Mouse (Mus musculus) midbrain, postnatal 0 days (tissue): ENCODE measurements around the gene Slc7a5. TPM values are rescaled to one million over a fixed set of nuclear protein-coding genes. Genes with fewer than 3 reads are reported as not detected.

ENCODE experiments used
- ATAC-seq: fragments of 200-750 bp; cut with Nextera tagmentation; 2 replicates; pipeline ENCODE4 v1.8.0; 2017; ENCODE audit warnings: moderate number of reproducible peaks, mild to moderate bottlenecking, moderate TSS enrichment, moderate library complexity; ENCODE audit not compliant: low FRiP score
- DNase-seq: peaks from one replicate; pipeline ENCODE4 v3.0.0-alpha.2; 2015; ENCODE audit warnings: low spot score
- H3K27ac ChIP-seq: fragments of 300-500 bp; sonication (generic); 2 replicates; pipeline ENCODE4 v1.5.1; 2014; ENCODE audit warnings: low read depth, mild to moderate bottlenecking, low read length, mixed read lengths
- H3K27me3 ChIP-seq: fragments of 300-500 bp; sonication (generic); 2 replicates; pipeline ENCODE4 v1.6.1; 2014; ENCODE audit warnings: low read length, control low read depth, mixed read lengths; ENCODE audit not compliant: insufficient read depth
- H3K36me3 ChIP-seq: fragments of 300-500 bp; sonication (generic); 2 replicates; pipeline ENCODE4 v1.6.1; 2014; ENCODE audit warnings: low read length, control low read depth, mixed read lengths; ENCODE audit not compliant: insufficient read depth
- H3K4me1 ChIP-seq: fragments of 300-500 bp; sonication (generic); 2 replicates; pipeline ENCODE4 v1.6.1; 2014; ENCODE audit warnings: mild to moderate bottlenecking, control low read depth, antibody characterized with exemption, low read length, mixed read lengths; ENCODE audit not compliant: insufficient read depth
- H3K4me2 ChIP-seq: fragments of 300-500 bp; sonication (generic); 2 replicates; pipeline ENCODE4 v1.6.1; 2014; ENCODE audit warnings: low read depth, mild to moderate bottlenecking, low read length, mixed read lengths; ENCODE audit not compliant: poor library complexity, severe bottlenecking
- H3K4me3 ChIP-seq: fragments of 300-500 bp; sonication (generic); 2 replicates; pipeline ENCODE4 v1.5.1; 2014; ENCODE audit warnings: low read depth, mild to moderate bottlenecking, low read length, moderate library complexity
- H3K9ac ChIP-seq: fragments of 300-500 bp; sonication (generic); replicated peaks from 2 replicates; pipeline ENCODE4 v1.6.1; 2014; ENCODE audit warnings: mild to moderate bottlenecking, low read length, moderate library complexity, mixed read lengths; ENCODE audit not compliant: poor library complexity, severe bottlenecking
- H3K9me3 ChIP-seq: fragments of 300-500 bp; sonication (generic); 2 replicates; pipeline ENCODE4 v1.6.1; 2016; ENCODE audit warnings: low read length, control low read depth
- CTCF ChIP-seq: IDR thresholded peaks from 2 replicates; pipeline ENCODE4 v1.5.1; 2016; ENCODE audit warnings: antibody characterized with exemption, mild to moderate bottlenecking
- WGBS: fragments of 180-500 bp; shearing (Covaris S2); extraction: QIAGEN DNeasy Blood & Tissue Kit; methylation state at CpG from one replicate; pipeline ENCODE4 v1.1.7; 2014; 5-methylcytosine and 5-hydroxymethylcytosine counted together
- polyA plus RNA-seq: library from polyadenylated mRNA; unstranded; fragments of >200 nt; fragmentation: Nextera tagmentation; extraction: Ambion mirVana; gene quantifications from 2 replicates; pipeline ENCODE4 v1.2.1, GENCODE M21; 2015
- total RNA-seq: library from RNA; depleted of rRNA; stranded (reverse); fragments of >200 nt; gene quantifications from 2 replicates; pipeline ENCODE4 v1.2.3, GENCODE M21; 2014

Gene Slc7a5
- total and polyA plus RNA-seq, 2 experiments from 2014 or later, result 64.5 to 115 TPM

DNA sequence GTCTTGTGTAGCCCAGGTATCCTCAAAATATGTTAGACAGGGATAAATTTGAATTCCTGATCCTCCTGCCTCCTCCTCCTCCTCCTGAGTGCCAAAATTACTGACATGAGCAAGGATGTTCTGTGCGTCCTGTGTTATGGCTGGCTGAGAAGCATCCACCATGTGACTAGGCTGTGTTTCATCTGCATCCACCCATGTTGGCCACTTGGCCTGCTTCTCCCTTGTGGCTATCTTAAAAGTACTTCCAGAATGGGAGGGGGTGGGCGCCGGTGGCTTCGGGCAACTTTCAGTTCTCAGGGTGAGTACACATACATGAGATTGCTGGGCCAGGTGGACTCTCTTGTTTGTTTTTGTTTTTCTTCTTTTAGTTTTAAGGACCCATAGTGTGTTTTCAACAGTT lies 11.7 kb upstream of the Slc7a5 start:
- no peak for DNase-seq
- H3K4me3 ChIP-seq, result no peak overlapping the region
- H3K27me3 ChIP-seq, result no peaks in the 10 kb centered on the region
- no peaks in the 10 kb centered on the region for H3K36me3 ChIP-seq
- H3K4me2 ChIP-seq, result no peak overlapping the region
- no peak for TF ChIP-seq CTCF
- no peaks in the 10 kb centered on the region for H3K4me1 ChIP-seq
- WGBS, result 87% methylated on average over 4 of the region's 4 CpGs
- no peak overlapping the region for H3K9ac ChIP-seq
- ATAC-seq, result no peak
- H3K9me3 ChIP-seq, result no peaks in the 10 kb centered on the region
- no peak overlapping the region for H3K27ac ChIP-seq

DNA sequence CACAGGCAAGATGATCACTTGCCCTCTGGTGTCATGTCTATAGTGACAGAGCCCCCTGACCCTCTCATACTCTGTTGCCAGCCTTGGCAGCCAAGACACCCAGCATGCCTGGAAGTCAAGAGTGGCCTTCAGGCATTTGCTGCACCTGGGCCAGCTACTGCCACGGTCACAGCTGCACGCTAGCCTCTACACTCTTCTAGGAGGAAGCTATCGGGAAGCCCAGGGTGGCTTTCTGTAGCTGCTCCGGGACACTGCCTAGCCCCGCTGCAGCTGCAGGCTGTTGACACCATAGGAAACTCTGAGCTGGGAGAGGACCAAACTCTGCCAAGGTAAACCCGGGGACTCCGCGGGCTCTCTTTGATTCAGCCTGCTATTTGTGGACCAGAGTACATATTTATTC lies 5.9 kb upstream of the Slc7a5 start:
- no peaks in the 10 kb centered on the region for H3K9me3 ChIP-seq
- H3K27me3 ChIP-seq, result no peaks in the 10 kb centered on the region
- H3K9ac ChIP-seq, result no peak overlapping the region
- no peak for TF ChIP-seq CTCF
- H3K27ac ChIP-seq, result no peak overlapping the region
- 73% methylated on average over 8 of the region's 8 CpGs for WGBS
- H3K4me1 ChIP-seq, result no peaks in the 10 kb centered on the region
- DNase-seq (no peak), ATAC-seq (no peak)
- H3K36me3 ChIP-seq, result no peaks in the 10 kb centered on the region
- no peak overlapping the region for H3K4me3 ChIP-seq
- H3K4me2 ChIP-seq, result no peak overlapping the region

DNA sequence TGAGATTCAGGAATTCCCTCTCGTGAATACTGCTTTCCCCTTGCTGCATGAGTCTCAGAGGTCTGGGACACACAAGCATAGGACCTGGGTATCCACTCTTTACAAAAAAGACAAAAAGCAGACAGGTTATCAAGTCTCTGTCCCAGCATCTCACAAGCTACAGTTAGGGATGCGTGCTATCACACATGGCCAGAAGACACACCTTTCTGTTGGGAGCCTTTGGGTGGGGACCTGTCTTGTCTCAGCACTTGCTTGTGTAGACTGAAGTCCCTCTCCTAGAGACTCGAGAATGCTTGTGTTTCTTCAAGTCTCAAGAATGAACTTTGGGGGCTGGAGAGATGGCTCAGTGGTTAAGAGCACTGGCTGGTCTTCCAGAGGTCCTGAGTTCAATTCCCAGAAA lies 5.3 kb upstream of the Slc7a5 start:
- no peak for TF ChIP-seq CTCF
- no peak overlapping the region for H3K27ac ChIP-seq
- 69% methylated on average over 3 of the region's 3 CpGs for WGBS
- DNase-seq (no peak), ATAC-seq (no peak)
- H3K9ac ChIP-seq, result no peak overlapping the region
- H3K4me1 ChIP-seq, result no peaks in the 10 kb centered on the region
- H3K27me3 ChIP-seq, result no peaks in the 10 kb centered on the region
- no peaks in the 10 kb centered on the region for H3K36me3 ChIP-seq
- no peaks in the 10 kb centered on the region for H3K9me3 ChIP-seq
- no peak overlapping the region for H3K4me3 ChIP-seq
- H3K4me2 ChIP-seq, result no peak overlapping the region

- Histone ChIP-seq H3K27me3 (no peaks in the 10 kb centered on the region), H3K27ac (no peak overlapping the region), H3K4me3 (no peak overlapping the region), H3K4me1 (no peaks in the 10 kb centered on the region), H3K36me3 (no peaks in the 10 kb centered on the region), H3K9ac (0 out of 2 replicates have a peak overlapping the region, but pooled peaks have one; percentile 13), H3K4me2 (no peak overlapping the region), H3K9me3 (no peaks in the 10 kb centered on the region)
- no peak for TF ChIP-seq CTCF
- ATAC-seq, result no peak
- DNase-seq, result no peak
- WGBS, result 55% methylated on average over 7 of the region's 7 CpGs
Observed at GRCm38 (mm10) chr8:121911987-121912386, 4.5 kb upstream of the Slc7a5 start.

DNA sequence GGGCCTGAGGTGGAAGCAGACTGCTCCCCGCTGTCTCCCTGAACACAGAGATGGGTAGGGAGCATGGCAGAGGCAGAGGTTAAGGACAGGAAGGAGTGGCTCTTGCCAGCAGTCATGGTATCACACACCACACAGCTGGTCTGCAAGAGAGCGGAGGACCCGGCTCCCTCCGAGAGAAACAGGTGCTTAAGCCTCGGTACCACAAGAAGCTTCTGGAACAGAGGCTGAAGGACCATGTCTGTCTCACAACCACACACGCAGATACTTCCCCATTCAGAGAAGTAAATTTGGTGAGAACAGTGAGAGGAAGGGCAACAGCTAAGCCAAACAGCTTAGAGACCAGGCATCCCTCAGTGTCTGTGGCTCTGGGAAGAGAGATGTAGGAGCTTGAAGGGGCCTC lies 3.9 kb upstream of the Slc7a5 start:
- H3K9me3 ChIP-seq, result no peaks in the 10 kb centered on the region
- H3K4me3 ChIP-seq, result no peak overlapping the region
- no peak for TF ChIP-seq CTCF
- ATAC-seq, result no peak
- no peak for DNase-seq
- WGBS, result 90% methylated on average over 6 of the region's 6 CpGs
- 0 out of 2 replicates have a peak overlapping the region, but pooled peaks have one; percentile 13 for H3K9ac ChIP-seq
- H3K27ac ChIP-seq, result no peak overlapping the region
- no peak overlapping the region for H3K4me2 ChIP-seq
- no peaks in the 10 kb centered on the region for H3K4me1 ChIP-seq
- no peaks in the 10 kb centered on the region for H3K36me3 ChIP-seq
- H3K27me3 ChIP-seq, result no peaks in the 10 kb centered on the region

DNA sequence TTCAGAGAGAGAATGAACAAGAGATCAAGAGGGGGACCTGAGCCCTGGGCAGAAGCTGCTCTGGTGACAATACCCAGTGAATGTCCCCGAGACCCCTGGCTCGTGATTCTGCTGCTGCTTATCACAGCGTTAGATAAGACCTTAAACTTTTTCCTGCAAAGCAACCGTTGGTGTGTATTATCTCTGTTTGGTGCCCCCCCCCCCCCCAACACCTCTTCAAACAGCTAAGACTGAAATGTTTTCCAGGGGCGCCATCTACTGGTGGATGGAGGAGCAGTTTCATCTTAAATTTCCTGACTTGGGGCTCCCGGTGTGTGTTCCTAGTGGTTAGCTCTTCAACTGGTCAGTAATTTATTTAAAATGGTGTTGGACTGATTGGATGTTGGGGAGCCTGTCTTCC lies 2.2 kb upstream of the Slc7a5 start:
- DNase-seq (peak; percentile 82), ATAC-seq (no peak)
- no peak overlapping the region for H3K9ac ChIP-seq
- no peak overlapping the region for H3K4me2 ChIP-seq
- H3K36me3 ChIP-seq, result no peaks in the 10 kb centered on the region
- H3K4me3 ChIP-seq, result no peak overlapping the region
- peaks cover 5% of the 10 kb centered on the region; the same call in 1 of the 2 replicates for H3K4me1 ChIP-seq
- no peak overlapping the region for H3K27ac ChIP-seq
- WGBS, result 3% methylated on average over 6 of the region's 6 CpGs
- no peaks in the 10 kb centered on the region for H3K9me3 ChIP-seq
- TF ChIP-seq CTCF, result peak; percentile 84
- no peaks in the 10 kb centered on the region for H3K27me3 ChIP-seq
